Mouse (Mus musculus) midbrain, embryonic 13.5 days (tissue): ENCODE data around the gene Mcfd2. TPM values are rescaled to one million over a fixed set of nuclear protein-coding genes. Genes with fewer than 3 reads are reported as not detected.
A peak's percentile ranks its signal among the peaks of the same experiment; 100 is the strongest.

Experiments
- ATAC-seq: fragments of 200-750 bp; cut with Nextera tagmentation; 2 replicates; pipeline ENCODE4 v1.8.0; 2017; ENCODE audit warnings: mild to moderate bottlenecking, moderate TSS enrichment, moderate library complexity
- H3K27ac ChIP-seq: fragments of 300-500 bp; sonication (generic); 2 replicates; pipeline ENCODE4 v1.5.1; 2015; ENCODE audit warnings: inconsistent platforms, mild to moderate bottlenecking, moderate library complexity
- H3K27me3 ChIP-seq: fragments of 300-500 bp; sonication (generic); 2 replicates; pipeline ENCODE4 v1.6.1; 2015; ENCODE audit warnings: mild to moderate bottlenecking, inconsistent platforms
- H3K36me3 ChIP-seq: fragments of 300-500 bp; sonication (generic); 2 replicates; pipeline ENCODE4 v1.6.1; 2015; ENCODE audit warnings: mild to moderate bottlenecking, inconsistent platforms
- H3K4me1 ChIP-seq: fragments of 300-500 bp; sonication (generic); replicated peaks from 2 replicates; pipeline ENCODE4 v1.6.1; 2015; ENCODE audit warnings: inconsistent platforms
- H3K4me2 ChIP-seq: fragments of 300-500 bp; sonication (generic); replicated peaks from 2 replicates; pipeline ENCODE4 v1.6.1; 2015; ENCODE audit warnings: moderate library complexity, mild to moderate bottlenecking, inconsistent platforms
- H3K4me3 ChIP-seq: fragments of 300-500 bp; sonication (generic); replicated peaks from 2 replicates; pipeline ENCODE4 v1.5.1; 2015; ENCODE audit warnings: mild to moderate bottlenecking, inconsistent platforms
- H3K9ac ChIP-seq: fragments of 300-500 bp; sonication (generic); replicated peaks from 2 replicates; pipeline ENCODE4 v1.6.1; 2015; ENCODE audit warnings: mild to moderate bottlenecking, inconsistent platforms
- H3K9me3 ChIP-seq: fragments of 300-500 bp; sonication (generic); 2 replicates; pipeline ENCODE4 v1.6.1; 2016; ENCODE audit warnings: mild to moderate bottlenecking, inconsistent platforms
- WGBS: fragments of 180-500 bp; shearing (Covaris S2); methylation state at CpG from one replicate; pipeline ENCODE4 v1.1.7; 2015; 5-methylcytosine and 5-hydroxymethylcytosine counted together
- polyA plus RNA-seq: library from polyadenylated mRNA; unstranded; fragments of >200 nt; fragmentation: Nextera tagmentation; extraction: Ambion mirVana; gene quantifications from 2 replicates; pipeline ENCODE4 v1.2.1, GENCODE M21; 2015

The Mcfd2 gene
- 52.6 and 54.7 TPM in 2 replicates for polyA plus RNA-seq

DNA sequence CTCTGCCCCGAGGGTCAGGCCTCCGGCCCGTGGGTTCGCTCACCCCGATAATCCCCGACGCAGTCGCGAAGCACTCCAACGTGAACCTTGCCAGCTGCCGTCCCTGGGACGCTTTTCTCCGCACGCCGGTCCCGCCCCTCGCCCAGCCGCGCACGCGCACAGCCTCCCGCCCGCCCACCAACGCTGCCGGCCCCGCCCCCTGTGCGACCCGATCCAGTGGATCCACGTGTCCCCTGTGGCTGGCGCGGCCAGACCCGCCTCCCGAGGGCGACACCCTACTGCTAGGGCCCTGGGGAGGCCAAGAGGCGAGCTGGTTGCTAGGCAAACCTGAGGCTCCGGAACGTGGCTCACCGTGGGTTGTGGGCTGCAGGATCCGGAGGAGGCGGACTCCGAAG is at the start of gene Mcfd2:
Mcfd2 (minus strand) TSS at position 144 of the 395 bp plus-strand sequence.
- H3K4me2 ChIP-seq = peak within 1 kb of the TSS; percentile 80
- peaks cover 10% of the 10 kb centered on the region for H3K9me3 ChIP-seq
- under 1% methylated on average over 41 of the region's 41 CpGs for WGBS
- ATAC-seq = peak; percentile 89
- peaks cover 13% of the 10 kb centered on the region; the same call in 1 of the 2 replicates for H3K27me3 ChIP-seq
- H3K4me3 ChIP-seq = peak within 1 kb of the TSS; percentile 85
- peaks cover 26% of the 10 kb centered on the region for H3K36me3 ChIP-seq
- peaks cover 19% of the 10 kb centered on the region for H3K4me1 ChIP-seq
- peak within 1 kb of the TSS; percentile 64 for H3K27ac ChIP-seq
- H3K9ac ChIP-seq = peak within 1 kb of the TSS; percentile 90

DNA sequence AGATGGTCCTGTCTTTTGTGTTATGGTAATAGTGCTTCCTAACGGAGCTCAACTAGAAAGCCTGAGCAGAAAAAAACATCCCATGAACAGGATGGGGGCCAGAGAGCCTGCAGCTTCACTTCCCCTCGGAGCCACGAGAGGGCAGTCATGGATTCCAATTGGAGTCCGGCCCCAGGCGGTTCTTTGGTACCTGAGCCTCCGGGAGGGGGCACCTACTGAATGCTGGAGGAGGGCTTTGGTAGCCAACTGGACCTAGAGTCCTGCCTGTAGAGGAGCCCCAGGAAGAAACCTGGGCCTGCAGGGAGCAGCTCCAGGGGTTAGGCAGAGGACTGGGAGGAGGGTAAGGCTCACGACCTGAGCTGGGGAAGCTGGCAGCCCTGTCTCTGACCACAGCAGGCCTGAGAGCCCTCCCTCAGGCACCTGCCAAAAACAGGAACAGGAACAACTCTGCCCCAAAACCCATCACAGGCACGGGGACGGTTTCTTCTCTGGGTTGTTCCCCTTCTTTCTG is 49.3 kb upstream of the Mcfd2 start:
- peaks cover 9% of the 10 kb centered on the region for H3K4me1 ChIP-seq
- no peaks in the 10 kb centered on the region for H3K9me3 ChIP-seq
- ATAC-seq = peak; percentile 84
- peak overlapping the region; percentile 21; the same call in 1 of the 2 replicates for H3K4me2 ChIP-seq
- 0 out of 2 replicates have a peak overlapping the region, but pooled peaks have one; percentile 19 for H3K9ac ChIP-seq
- H3K27ac ChIP-seq = no peak overlapping the region
- no peaks in the 10 kb centered on the region for H3K27me3 ChIP-seq
- no peak overlapping the region for H3K4me3 ChIP-seq
- 12% methylated on average over 9 of the region's 9 CpGs for WGBS
- H3K36me3 ChIP-seq = no peaks in the 10 kb centered on the region

DNA sequence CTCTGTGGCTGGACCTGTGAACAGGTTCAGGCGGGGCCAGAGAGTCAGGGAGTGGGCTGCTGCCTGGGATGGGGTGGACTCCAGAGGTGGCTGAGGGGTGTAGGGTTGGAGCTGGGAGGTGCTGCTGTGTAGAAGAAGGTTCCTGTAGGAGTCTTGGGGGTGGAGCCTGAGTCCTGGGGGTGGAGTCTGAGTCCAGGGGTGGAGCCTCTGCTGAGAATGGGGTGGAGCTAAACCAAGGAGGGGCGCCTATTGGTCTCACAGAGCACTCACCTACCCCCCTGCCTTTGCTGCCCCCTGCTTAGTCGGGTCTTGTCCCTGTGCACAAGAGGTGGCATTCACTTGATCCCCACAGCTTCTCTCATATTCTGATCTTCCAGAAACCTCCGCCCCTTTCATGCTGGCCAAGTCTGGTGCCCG is 48.8 kb upstream of the Mcfd2 start:
- no peaks in the 10 kb centered on the region for H3K9me3 ChIP-seq
- H3K27me3 ChIP-seq = no peaks in the 10 kb centered on the region
- ATAC-seq = peak; percentile 73
- no peaks in the 10 kb centered on the region for H3K36me3 ChIP-seq
- no peak overlapping the region for H3K9ac ChIP-seq
- H3K4me2 ChIP-seq = peak overlapping the region; percentile 21; the same call in 1 of the 2 replicates
- WGBS = 55% methylated on average over 5 of the region's 5 CpGs
- peaks cover 9% of the 10 kb centered on the region for H3K4me1 ChIP-seq
- H3K4me3 ChIP-seq = no peak overlapping the region
- H3K27ac ChIP-seq = no peak overlapping the region

DNA sequence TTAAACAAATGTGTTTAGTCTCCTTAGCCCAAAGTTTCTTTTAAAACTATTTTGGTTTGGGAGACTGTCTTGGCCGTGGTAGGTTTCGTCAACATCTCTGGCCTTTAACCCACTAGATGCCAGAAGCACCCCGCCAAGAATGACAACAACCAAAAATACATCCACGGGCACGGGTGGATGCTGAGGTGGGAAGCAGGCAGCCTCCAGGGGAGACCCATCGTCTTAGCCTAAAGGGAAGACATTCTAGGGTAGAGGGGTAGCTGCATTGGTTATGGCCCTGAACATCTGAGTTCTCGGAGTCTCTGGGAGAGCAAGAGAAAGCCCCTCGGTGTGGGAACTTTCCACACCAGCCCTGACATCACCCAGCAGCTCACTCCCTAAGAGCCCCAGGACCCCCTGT is 48.4 kb upstream of the Mcfd2 start:
- no peak overlapping the region for H3K9ac ChIP-seq
- WGBS = 86% methylated on average over 8 of the region's 8 CpGs

DNA sequence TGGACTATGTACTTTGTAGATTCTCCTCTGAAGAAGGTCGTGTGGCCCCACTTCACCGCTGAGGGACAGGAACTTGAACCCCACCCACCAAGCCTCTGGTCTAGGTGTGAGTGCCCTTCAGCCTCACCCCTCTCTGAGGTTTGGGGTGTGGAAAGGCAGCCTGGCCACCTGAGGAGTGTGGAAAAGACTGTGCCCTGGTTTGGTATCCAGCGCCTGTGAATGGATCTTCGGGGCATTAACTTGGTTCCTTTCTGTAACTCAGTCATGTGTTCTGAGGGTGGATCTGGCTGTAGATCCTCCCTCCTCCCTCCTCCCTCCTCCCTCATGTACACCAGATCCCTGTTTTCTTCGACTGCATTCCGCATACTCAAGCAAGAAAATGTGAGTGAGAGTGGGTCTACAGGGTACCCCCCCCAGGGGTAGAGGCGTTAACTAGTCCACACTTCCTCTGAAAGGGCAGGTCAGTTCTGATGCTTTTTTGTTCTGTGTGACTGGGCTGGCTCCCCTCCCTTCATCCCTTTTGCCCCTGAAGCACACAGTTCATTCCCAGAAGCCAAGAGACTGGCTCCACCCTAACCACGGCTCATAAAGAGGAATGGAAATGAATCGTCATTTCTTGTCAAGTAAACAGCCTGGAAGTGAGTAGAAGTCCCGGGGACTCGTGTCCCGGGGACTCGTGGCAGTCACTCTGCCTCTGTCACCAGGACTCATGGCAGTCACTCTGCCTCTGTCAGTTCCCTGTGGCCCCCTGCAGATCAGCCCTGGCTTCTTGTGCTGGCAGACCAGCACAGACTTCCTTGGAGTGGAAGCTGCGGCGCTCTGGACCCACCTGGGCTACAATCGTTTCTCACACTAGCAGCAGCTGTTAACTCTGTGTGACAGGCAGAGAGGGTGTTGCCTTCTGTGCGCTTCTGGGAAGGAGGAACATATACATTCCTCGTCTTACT is 47.5 kb upstream of the Mcfd2 start:
- Histone ChIP-seq H3K4me1 (peaks cover 9% of the 10 kb centered on the region), H3K27ac (no peak overlapping the region), H3K4me2 (no peak overlapping the region), H3K4me3 (no peak overlapping the region), H3K9ac (no peak overlapping the region), H3K36me3 (no peaks in the 10 kb centered on the region), H3K27me3 (no peaks in the 10 kb centered on the region), H3K9me3 (no peaks in the 10 kb centered on the region)
- ATAC-seq = no peak
- WGBS = 54% methylated on average over 18 of the region's 18 CpGs

More for the DNA sequence above, 48.4 kb upstream of the Mcfd2 start:
- H3K27ac ChIP-seq = no peak overlapping the region
- H3K27me3 ChIP-seq = no peaks in the 10 kb centered on the region
- no peak for ATAC-seq
- H3K36me3 ChIP-seq = no peaks in the 10 kb centered on the region
- H3K4me1 ChIP-seq = peaks cover 9% of the 10 kb centered on the region
- no peaks in the 10 kb centered on the region for H3K9me3 ChIP-seq
- no peak overlapping the region for H3K4me2 ChIP-seq
- no peak overlapping the region for H3K4me3 ChIP-seq

DNA sequence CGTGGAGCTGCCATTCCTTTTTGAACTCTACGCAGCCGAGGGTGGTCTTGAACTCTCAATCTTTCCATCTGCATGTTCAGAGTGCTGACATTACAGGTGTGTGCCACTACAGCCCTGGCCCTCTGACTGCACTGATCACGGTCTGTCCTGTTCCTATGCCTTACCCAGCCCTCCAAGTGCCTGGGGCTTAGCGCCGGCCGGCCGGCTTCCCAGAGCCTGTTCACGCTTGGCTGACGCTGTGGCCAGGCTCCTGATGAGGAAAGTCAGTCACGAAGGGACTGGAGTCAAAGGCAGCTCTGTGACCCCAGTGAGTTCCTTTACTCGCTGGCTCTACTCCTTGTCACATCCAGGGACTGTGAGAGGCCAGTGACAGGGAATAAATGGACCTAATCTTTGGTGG is 46.6 kb upstream of the Mcfd2 start:
- WGBS = 28% methylated on average over 12 of the region's 12 CpGs
- no peaks in the 10 kb centered on the region for H3K36me3 ChIP-seq
- H3K9ac ChIP-seq = no peak overlapping the region
- no peaks in the 10 kb centered on the region for H3K9me3 ChIP-seq
- no peak overlapping the region for H3K4me3 ChIP-seq
- H3K27me3 ChIP-seq = no peaks in the 10 kb centered on the region
- H3K27ac ChIP-seq = no peak overlapping the region
- no peak overlapping the region for H3K4me2 ChIP-seq
- no peak for ATAC-seq
- H3K4me1 ChIP-seq = peaks cover 9% of the 10 kb centered on the region

DNA sequence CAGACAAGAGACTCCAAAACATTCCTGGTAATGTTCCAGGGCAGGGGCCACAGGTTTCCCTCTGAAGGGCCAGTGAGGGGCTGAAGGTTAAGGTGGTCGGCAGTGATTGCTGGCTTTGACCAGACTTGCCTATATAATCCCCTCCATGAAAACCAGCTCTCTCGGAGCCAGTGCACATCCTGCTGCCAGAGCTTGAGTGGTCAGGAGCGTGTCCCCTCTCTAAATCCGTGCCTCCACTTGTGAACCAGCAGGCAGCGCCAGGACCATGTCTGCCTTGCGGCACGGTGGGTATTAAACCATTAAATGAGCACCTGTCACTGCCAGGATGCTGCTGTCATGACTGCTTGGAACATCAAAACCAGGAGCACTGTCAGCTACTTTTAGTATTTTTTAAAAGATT is 44.8 kb upstream of the Mcfd2 start:
- Histone ChIP-seq H3K4me2 (no peak overlapping the region), H3K9me3 (no peaks in the 10 kb centered on the region), H3K4me1 (peaks cover 9% of the 10 kb centered on the region), H3K27me3 (no peaks in the 10 kb centered on the region), H3K9ac (no peak overlapping the region), H3K27ac (no peak overlapping the region), H3K4me3 (no peak overlapping the region), H3K36me3 (no peaks in the 10 kb centered on the region)
- no peak for ATAC-seq
- WGBS = 81% methylated on average over 7 of the region's 7 CpGs

DNA sequence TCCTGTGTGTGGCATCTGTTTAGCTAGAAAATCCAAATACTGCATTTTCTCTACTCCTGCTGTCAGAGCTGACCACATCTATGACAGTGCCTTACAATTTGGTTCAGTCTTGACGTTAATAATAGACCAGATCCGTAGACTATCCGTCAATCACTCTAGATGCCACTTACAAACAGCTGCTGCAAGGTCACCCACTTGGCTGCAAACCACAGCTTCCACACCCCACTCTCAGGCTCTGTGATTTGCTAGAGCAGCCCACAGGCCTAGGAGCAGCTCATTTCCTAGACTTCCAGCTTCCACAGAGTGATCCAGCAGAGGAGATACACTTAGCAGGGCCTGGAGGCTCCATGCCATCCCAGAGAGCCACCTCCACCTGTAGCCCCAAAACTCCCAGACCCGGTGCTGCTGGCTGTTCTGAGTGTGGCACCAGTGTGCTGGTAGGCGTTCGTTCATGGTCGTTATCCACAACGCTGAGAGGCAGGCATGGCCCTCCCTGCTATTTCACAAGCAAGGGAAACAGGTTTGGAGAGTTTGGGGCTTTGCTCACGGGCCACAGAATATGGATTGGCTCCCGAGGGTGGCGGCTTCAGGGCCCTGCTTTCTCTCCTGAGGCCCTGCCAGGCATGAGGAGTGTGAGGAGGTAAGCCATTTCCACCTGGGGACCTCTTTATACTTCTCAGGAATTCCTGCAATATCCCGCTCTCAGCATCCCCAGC is 43.5 kb upstream of the Mcfd2 start:
- Histone ChIP-seq H3K4me2 (no peak overlapping the region), H3K9me3 (no peaks in the 10 kb centered on the region), H3K4me1 (no peaks in the 10 kb centered on the region), H3K4me3 (no peak overlapping the region), H3K27ac (no peak overlapping the region), H3K9ac (no peak overlapping the region), H3K27me3 (no peaks in the 10 kb centered on the region), H3K36me3 (no peaks in the 10 kb centered on the region)
- ATAC-seq = no peak
- 81% methylated on average over 12 of the region's 12 CpGs for WGBS

DNA sequence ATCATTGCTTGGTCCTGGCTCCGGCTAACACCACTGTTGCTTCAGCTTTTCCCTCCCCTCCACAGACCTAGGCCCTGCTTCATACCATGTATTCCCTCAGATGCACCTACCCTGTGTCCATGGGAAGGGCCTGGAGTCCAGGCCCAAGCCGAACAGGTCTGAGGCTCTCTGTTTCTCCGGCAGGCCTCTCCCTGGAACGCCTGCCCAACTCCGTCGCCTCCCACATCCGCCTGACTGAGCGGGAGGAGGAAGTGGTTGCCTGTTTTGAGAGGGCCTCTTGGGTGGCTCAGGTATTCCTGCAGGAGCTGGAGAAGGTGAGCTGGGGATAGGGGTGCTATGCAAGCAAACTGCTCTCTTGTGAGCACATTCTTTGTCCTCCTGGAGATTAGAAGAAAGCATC is 41.0 kb upstream of the Mcfd2 start:
- Histone ChIP-seq H3K4me1 (no peaks in the 10 kb centered on the region), H3K9me3 (no peaks in the 10 kb centered on the region), H3K36me3 (no peaks in the 10 kb centered on the region), H3K27me3 (no peaks in the 10 kb centered on the region), H3K4me3 (no peak overlapping the region), H3K27ac (no peak overlapping the region), H3K4me2 (no peak overlapping the region), H3K9ac (no peak overlapping the region)
- WGBS = 81% methylated on average over 8 of the region's 8 CpGs
- ATAC-seq = no peak

DNA sequence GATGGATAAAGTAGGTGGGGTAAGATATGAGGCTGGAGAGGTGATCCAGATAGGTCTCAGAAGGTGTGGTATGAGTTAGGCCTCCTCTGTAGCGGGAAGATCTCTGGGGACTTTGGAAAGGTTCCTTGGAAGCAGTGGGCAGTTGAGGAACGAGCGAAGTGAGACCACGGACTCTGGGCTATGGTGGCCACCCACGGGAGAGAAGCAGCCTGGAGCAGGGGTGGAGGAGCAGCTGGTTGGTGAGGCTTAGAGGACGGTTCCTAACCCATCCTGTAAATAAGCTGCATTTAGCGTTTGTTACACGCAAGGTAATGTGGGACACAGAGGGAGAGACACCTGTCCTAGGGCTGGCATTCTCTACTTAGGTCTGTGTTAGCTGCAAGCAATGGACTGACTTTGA is 39.3 kb upstream of the Mcfd2 start:
- no peaks in the 10 kb centered on the region for H3K27me3 ChIP-seq
- H3K9me3 ChIP-seq = no peaks in the 10 kb centered on the region
- ATAC-seq = no peak
- no peaks in the 10 kb centered on the region for H3K36me3 ChIP-seq
- no peak overlapping the region for H3K4me2 ChIP-seq
- no peak overlapping the region for H3K4me3 ChIP-seq
- 90% methylated on average over 8 of the region's 8 CpGs for WGBS
- no peak overlapping the region for H3K27ac ChIP-seq
- H3K4me1 ChIP-seq = no peaks in the 10 kb centered on the region
- no peak overlapping the region for H3K9ac ChIP-seq

DNA sequence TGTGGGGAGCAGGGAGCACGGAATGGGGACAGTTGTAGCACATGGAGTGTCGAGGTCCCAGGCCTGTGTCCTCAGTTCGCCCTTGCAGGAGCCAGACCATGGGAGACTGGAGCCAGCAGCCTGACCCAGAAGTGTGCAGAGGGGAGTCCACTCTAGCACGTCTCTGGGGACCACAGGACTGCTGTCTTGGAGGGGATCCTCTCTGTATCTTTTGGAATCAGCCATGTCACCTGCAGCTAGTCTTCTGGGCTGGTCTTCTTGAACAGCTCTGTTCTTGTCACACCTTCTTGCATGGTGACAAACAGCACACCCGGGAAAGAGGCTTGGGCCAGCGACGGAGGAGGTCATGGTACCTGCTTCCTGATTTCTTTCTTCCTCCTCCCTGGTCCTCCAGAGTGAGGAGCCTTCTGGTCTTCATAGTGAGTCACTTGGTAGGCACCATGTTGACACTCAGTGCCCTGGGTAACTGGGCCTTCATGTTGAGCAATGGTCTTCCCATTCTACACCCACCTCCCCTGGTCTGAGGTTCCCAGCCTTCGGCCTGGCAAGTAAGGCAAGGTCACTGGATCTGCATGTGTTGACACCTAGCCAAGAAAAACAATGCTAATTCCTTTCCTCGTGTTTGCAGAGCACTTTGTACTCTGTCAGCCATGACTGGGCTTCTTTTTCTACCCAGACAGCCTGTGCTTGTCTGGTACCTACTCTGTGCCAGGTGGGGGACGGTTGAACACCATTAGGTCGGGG is 38.6 kb upstream of the Mcfd2 start:
- WGBS = 85% methylated on average over 11 of the region's 11 CpGs
- H3K9me3 ChIP-seq = no peaks in the 10 kb centered on the region
- no peaks in the 10 kb centered on the region for H3K36me3 ChIP-seq
- H3K4me3 ChIP-seq = no peak overlapping the region
- H3K4me1 ChIP-seq = no peaks in the 10 kb centered on the region
- H3K27ac ChIP-seq = no peak overlapping the region
- no peaks in the 10 kb centered on the region for H3K27me3 ChIP-seq
- no peak overlapping the region for H3K9ac ChIP-seq
- no peak for ATAC-seq
- no peak overlapping the region for H3K4me2 ChIP-seq
